Mouse (Mus musculus) thymus, adult 2 months (tissue): ENCODE results near the gene Tent5c.

Source experiments
- CTCF ChIP-seq: fragments of 200-500 bp; IDR thresholded peaks from 2 replicates; pipeline ENCODE4 v1.5.1; 2012; ENCODE audit warnings: mild to moderate bottlenecking, control low read depth, low read length, moderate library complexity, borderline replicate concordance; ENCODE audit not compliant: control insufficient read depth, poor library complexity, insufficient read depth; ENCODE audit errors: extremely low read depth
- POLR2A ChIP-seq: fragments of 200-500 bp; IDR thresholded peaks from 2 replicates; pipeline ENCODE4 v1.6.1; 2012; ENCODE audit warnings: mild to moderate bottlenecking, low read length, control low read depth, moderate library complexity; ENCODE audit not compliant: control insufficient read depth, poor library complexity, insufficient read depth; ENCODE audit errors: extremely low read depth

DNA sequence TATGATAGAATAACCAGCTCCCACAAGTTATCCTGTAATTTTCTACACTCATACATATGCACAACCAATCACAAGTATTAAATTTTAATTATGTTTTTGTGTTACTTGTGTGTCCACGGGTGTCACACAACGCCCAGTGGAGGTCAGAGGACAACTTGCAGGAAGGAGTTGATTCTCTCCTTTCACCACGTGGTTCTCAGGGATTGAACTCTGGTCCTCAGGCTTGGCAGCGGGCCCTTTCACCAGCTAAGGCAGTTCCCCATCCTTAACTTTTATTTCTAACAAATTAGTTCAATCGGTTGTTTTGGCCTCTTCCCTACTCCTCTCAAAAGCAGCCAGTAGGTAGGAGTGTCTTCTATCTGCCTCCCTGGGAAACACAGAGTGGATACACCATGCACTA, 24.5 kb downstream of the Tent5c start:
- TF ChIP-seq POLR2A (no peak), CTCF (no peak)
